Mouse (Mus musculus) olfactory bulb, adult 2 months (tissue): ENCODE measurements around the gene Arid3a.

Experiments
- CTCF ChIP-seq: fragments of 200-500 bp; IDR thresholded peaks from 2 replicates; pipeline ENCODE4 v1.5.1; 2012; ENCODE audit warnings: low read depth, mild to moderate bottlenecking, low read length, moderate library complexity; ENCODE audit not compliant: insufficient read depth
- POLR2A ChIP-seq: fragments of 200-500 bp; IDR thresholded peaks from 2 replicates; pipeline ENCODE4 v1.6.1; 2012; ENCODE audit warnings: mild to moderate bottlenecking, low read depth, low read length, moderate library complexity; ENCODE audit not compliant: insufficient read depth

- TF ChIP-seq POLR2A: no peak
- TF ChIP-seq CTCF: no peak
These were observed 38.5 kb downstream of the Arid3a start for GRCm38 (mm10) chr10:79965325-79965724.
